Mouse (Mus musculus) kidney, adult 2 months (tissue): ENCODE measurements at regions not wholly inside any gene's neighbourhood (a gene's known extent, or its start where the extent isn't known, plus 50 kb on each side); places are given as distances from the start of the nearest gene placed in this dataset.

Source experiments
- CTCF ChIP-seq: fragments of 200-500 bp; conservative IDR thresholded peaks from 2 replicates; pipeline ENCODE4 v1.5.1; 2011; ENCODE audit warnings: low read depth, mild to moderate bottlenecking, control low read depth, low read length, moderate library complexity, mixed read lengths; ENCODE audit not compliant: insufficient read depth, insufficient read length
- POLR2A ChIP-seq: fragments of 200-500 bp; IDR thresholded peaks from one replicate; pipeline ENCODE4 v1.6.1; 2011; ENCODE audit warnings: low read depth, low read length, control low read depth

DNA sequence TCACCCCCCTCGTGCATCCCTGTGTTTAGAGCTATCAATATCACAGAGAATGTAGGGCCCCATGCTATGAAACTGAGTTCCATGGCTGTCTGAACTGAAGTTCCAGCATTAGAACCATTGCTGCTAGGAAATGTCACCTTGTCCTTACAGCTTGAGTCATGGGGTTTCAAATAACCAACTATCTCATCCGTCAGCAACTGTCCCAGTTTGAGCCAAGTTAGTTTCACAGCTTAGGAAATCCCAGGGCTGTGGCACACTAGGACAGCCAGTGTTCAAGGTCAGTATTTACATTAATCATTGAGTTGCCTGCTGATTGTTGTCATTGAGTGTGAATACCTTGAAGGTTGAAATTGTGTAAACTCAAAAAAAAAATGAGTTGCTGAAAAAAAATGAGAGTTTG lies 390.6 kb upstream of the Htr2a start:
- TF ChIP-seq POLR2A (no peak), CTCF (no peak)
